Mouse (Mus musculus): ENCODE data around the gene Dnajc2. TPM values are rescaled to one million over a fixed set of nuclear protein-coding genes. Genes with fewer than 3 reads are reported as not detected.

The Dnajc2 gene
- polyA plus RNA-seq, 1 experiment: 47.2 TPM

DNA sequence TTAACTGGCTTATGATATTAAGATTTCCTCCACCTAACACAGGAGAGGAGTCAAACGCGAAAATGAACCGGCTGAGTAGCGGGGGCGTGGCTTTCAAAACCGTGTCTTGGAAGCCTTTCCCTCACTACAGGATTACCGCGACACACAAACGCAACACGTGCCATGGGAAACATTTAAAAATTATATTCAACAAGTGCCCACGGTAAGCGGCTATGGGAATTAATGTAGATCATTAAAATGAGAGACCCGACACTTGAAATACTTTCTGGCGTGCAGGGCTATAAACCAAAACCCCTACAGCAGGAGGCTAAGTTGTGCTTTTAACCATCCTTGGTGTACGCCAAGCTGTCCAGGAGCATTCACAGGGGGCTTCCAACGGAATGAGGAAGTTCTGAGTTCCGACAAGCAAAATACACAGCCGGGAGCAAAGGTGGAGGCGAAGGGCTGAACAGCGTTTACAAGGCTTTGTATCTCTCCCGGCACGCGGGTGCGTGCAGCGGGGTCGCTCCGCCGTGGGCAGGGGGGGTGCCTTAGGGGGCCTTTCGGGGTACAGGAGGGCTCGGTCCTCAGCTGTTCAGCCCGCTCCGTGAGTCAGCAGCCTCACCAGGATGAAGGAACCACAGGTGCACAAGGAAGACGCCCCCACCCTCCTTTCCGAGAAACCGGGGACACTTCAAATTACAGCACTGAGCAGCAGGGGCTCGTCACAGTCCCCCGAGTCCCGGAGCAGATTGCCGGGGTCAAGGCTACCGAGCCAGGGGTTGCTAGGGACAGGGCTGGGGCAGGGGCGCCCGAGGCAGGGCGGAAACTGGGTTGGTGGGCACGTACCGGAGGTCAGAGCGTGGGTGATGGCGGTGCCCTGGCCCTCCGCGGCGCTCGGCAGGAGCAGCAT is 644 bp downstream of the Dnajc2 start:
- Histone ChIP-seq H3K4me3 (replicated peaks; ENCODE audit: control insufficient read depth, low read depth, low read length) (peak overlapping the region; percentile 91), H3K4me1 (ENCODE audit: control insufficient read depth, insufficient read depth, low read length) (no peaks in the 10 kb centered on the region; the same call in 1 of the 2 replicates), H3K27ac (ENCODE audit: control insufficient read depth, insufficient read depth, low read depth, low read length, poor library complexity) (peak overlapping the region; percentile 59)
- no peak for TF ChIP-seq CTCF (IDR thresholded peaks at IDR 0.05; ENCODE audit: control insufficient read depth, insufficient read depth, low read length)
- no peak for TF ChIP-seq POLR2A (IDR thresholded peaks at IDR 0.05; ENCODE audit: borderline replicate concordance, control insufficient read depth, low read depth, low read length)
- WGBS: under 1% methylated on average over 51 of the region's 51 CpGs

DNA sequence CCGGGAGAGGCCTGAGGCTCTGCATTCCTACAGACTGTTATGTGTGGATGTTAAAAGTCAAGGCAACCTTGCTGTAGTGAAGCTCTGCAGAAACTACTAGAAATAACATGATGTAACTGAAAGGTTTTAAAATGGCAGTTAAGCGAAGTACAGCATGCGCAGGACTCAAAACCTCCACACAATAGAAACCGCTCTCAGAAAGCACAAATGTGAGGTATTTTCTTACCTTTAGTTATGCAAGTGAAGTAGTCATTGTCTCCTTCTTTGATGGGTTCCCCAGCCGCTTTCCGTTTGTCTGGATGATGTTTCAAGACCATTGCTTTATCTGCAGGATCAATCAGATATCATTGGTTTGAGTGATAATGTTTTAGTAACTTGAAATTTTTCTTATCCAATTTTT is 8.6 kb downstream of the Dnajc2 start:
- 88% methylated on average over 6 of the region's 6 CpGs for WGBS
- Histone ChIP-seq H3K4me1 (ENCODE audit: control insufficient read depth, insufficient read depth, low read length) (no peaks in the 10 kb centered on the region), H3K4me3 (replicated peaks; ENCODE audit: control insufficient read depth, low read depth, low read length) (no peak overlapping the region), H3K27ac (ENCODE audit: control insufficient read depth, insufficient read depth, low read depth, low read length, poor library complexity) (no peak overlapping the region)
- no peak for TF ChIP-seq POLR2A (IDR thresholded peaks at IDR 0.05; ENCODE audit: borderline replicate concordance, control insufficient read depth, low read depth, low read length)
- TF ChIP-seq CTCF (IDR thresholded peaks at IDR 0.05; ENCODE audit: control insufficient read depth, insufficient read depth, low read length): no peak

DNA sequence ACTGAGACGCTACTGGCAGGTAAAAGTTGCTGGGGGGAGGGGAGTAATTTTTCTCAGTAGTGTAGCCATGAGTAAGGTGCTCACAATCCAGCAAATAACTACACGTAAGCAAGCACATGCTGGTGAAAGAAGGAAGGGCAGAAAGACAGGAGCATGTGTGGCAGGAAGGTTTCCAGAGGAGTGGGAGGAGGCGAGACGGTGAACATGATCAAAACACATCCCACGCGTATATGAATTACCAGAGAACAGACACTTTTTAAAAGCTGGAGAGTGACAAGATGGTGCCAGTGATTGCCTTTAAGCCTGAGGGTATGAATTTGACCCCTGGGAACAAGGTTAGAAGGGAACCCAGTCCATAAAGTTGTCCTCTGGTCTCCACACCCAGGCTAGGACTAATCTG is 15.2 kb downstream of the Dnajc2 start:
- H3K4me1 ChIP-seq (ENCODE audit: control insufficient read depth, insufficient read depth, low read length): no peaks in the 10 kb centered on the region
- H3K4me3 ChIP-seq (replicated peaks; ENCODE audit: control insufficient read depth, low read depth, low read length): no peak overlapping the region
- no peak overlapping the region for H3K27ac ChIP-seq (ENCODE audit: control insufficient read depth, insufficient read depth, low read depth, low read length, poor library complexity)
- WGBS: 93% methylated on average over 6 of the region's 6 CpGs
- TF ChIP-seq CTCF (IDR thresholded peaks at IDR 0.05; ENCODE audit: control insufficient read depth, insufficient read depth, low read length) (no peak), POLR2A (IDR thresholded peaks at IDR 0.05; ENCODE audit: borderline replicate concordance, control insufficient read depth, low read depth, low read length) (no peak)

DNA sequence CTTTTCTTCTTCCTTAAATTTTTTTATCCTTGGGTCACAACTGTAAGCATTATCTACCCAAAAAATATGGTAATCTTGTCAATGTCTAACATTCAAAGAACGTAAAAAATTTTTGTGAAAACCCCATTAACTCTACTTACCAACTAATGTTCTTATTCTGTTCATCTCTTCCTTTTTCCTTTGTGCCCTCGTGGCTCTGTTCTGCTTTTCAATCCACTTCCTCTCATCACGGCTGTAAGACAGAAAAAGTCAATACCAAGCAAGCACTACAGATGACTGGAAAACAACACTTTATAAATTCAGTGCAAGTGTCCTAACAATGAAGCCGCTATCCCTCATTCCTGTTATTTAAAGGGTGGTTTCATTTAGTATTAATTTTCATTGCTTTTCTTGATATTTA is 16.5 kb downstream of the Dnajc2 start:
- H3K27ac ChIP-seq (ENCODE audit: control insufficient read depth, insufficient read depth, low read depth, low read length, poor library complexity): no peak overlapping the region
- no peak for TF ChIP-seq POLR2A (IDR thresholded peaks at IDR 0.05; ENCODE audit: borderline replicate concordance, control insufficient read depth, low read depth, low read length)
- TF ChIP-seq CTCF (IDR thresholded peaks at IDR 0.05; ENCODE audit: control insufficient read depth, insufficient read depth, low read length): no peak
- H3K4me3 ChIP-seq (replicated peaks; ENCODE audit: control insufficient read depth, low read depth, low read length): no peak overlapping the region
- WGBS: 47% methylated on average over 4 of the region's 4 CpGs
- H3K4me1 ChIP-seq (ENCODE audit: control insufficient read depth, insufficient read depth, low read length): no peaks in the 10 kb centered on the region

DNA sequence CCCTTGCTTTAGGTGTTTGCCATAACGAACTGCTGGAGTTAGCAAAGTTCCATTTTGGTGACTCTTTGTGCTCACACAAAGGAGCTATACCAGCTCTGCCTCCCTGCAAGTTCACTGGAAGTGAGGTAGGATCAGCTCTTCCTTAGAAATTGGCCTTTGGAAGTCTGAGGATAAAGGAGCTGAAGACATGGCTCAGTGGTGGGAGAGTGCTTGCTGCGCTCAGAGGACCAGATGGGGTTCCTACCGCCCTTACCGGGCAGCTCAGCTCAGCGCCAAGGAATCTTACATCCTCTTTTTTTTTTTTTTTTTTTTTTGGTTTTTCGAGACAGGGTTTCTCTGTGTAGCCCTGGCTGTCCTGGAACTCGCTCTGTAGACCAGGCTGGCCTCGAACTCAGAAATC is 39.1 kb downstream of the Dnajc2 start:
- TF ChIP-seq CTCF (IDR thresholded peaks at IDR 0.05; ENCODE audit: control insufficient read depth, insufficient read depth, low read length) (no peak), POLR2A (IDR thresholded peaks at IDR 0.05; ENCODE audit: borderline replicate concordance, control insufficient read depth, low read depth, low read length) (no peak)
- H3K27ac ChIP-seq (ENCODE audit: control insufficient read depth, insufficient read depth, low read depth, low read length, poor library complexity): no peak overlapping the region
- 87% methylated on average over 8 of the region's 8 CpGs for WGBS
- no peak overlapping the region for H3K4me3 ChIP-seq (replicated peaks; ENCODE audit: control insufficient read depth, low read depth, low read length)
- no peaks in the 10 kb centered on the region for H3K4me1 ChIP-seq (ENCODE audit: control insufficient read depth, insufficient read depth, low read length)

DNA sequence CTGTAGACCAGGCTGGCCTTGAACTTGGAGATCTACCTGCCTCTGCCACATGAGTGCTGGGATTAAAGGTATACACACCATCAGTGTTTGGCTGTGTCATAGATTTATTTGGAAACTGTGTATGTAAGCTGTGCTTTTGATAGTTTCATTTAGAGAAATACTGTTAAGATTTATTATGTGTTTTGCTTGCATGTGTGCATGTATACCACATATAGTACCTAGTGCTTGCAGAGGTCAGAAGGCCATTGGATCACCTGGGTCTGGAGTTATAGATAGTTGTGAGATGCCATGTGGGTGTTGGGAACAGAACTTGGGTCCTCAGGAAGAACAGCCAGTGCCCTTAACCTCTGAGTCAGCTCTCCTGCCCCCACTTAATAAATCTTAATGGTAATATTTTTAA is 40.4 kb downstream of the Dnajc2 start:
- TF ChIP-seq CTCF (IDR thresholded peaks at IDR 0.05; ENCODE audit: control insufficient read depth, insufficient read depth, low read length) (no peak), POLR2A (IDR thresholded peaks at IDR 0.05; ENCODE audit: borderline replicate concordance, control insufficient read depth, low read depth, low read length) (no peak)
- Histone ChIP-seq H3K4me3 (replicated peaks; ENCODE audit: control insufficient read depth, low read depth, low read length) (no peak overlapping the region), H3K4me1 (ENCODE audit: control insufficient read depth, insufficient read depth, low read length) (no peaks in the 10 kb centered on the region), H3K27ac (ENCODE audit: control insufficient read depth, insufficient read depth, low read depth, low read length, poor library complexity) (no peak overlapping the region)

DNA sequence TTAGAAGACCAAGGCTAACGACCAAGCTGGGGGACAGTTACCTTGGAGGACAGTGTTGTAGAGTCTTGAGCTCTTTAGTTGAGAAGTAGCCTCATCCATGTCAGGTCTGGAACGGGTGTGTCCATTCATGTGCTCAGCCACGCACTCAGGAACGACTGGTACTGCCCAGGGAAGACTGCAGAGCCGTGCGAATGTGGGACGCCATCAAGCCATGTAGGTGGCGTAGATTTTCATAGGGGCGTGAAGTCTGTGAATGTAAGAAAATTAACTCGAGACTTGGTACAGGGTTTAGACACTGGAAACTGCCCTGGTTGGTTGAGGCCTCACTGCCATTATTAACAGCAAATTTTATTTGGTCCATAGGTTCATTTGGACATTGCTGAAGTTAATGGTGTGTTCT is 41.4 kb downstream of the Dnajc2 start:
- WGBS: 87% methylated on average over 10 of the region's 10 CpGs

DNA sequence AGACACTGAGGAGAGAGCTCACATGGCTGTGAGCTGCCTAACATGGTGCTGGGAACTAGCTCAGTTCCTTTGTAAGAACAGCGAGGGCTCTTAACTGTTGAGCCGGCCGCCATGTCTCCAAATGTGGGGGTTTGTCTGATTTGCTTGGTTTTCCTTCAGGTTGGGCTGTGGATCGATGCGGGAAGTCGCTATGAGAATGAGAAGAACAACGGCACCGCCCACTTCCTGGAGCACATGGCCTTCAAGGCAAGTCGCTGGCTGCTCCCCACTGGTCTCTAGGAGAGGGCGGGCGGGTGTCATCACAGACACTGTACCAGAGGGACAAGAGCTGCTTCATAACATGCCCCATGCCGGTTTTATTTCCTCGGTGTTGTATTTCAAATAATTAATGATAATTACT is 45.2 kb downstream of the Dnajc2 start:
- H3K4me3 ChIP-seq (replicated peaks; ENCODE audit: control insufficient read depth, low read depth, low read length): no peak overlapping the region
- peaks cover 4% of the 10 kb centered on the region; the same call in 1 of the 2 replicates for H3K4me1 ChIP-seq (ENCODE audit: control insufficient read depth, insufficient read depth, low read length)
- TF ChIP-seq POLR2A (IDR thresholded peaks at IDR 0.05; ENCODE audit: borderline replicate concordance, control insufficient read depth, low read depth, low read length) (no peak), CTCF (IDR thresholded peaks at IDR 0.05; ENCODE audit: control insufficient read depth, insufficient read depth, low read length) (no peak)
- WGBS: 83% methylated on average over 13 of the region's 13 CpGs
- H3K27ac ChIP-seq (ENCODE audit: control insufficient read depth, insufficient read depth, low read depth, low read length, poor library complexity): no peak overlapping the region

More for the DNA sequence above, 41.4 kb downstream of the Dnajc2 start:
- H3K4me1 ChIP-seq (ENCODE audit: control insufficient read depth, insufficient read depth, low read length): no peaks in the 10 kb centered on the region
- no peak overlapping the region for H3K4me3 ChIP-seq (replicated peaks; ENCODE audit: control insufficient read depth, low read depth, low read length)
- TF ChIP-seq POLR2A (IDR thresholded peaks at IDR 0.05; ENCODE audit: borderline replicate concordance, control insufficient read depth, low read depth, low read length): no peak
- TF ChIP-seq CTCF (IDR thresholded peaks at IDR 0.05; ENCODE audit: control insufficient read depth, insufficient read depth, low read length): no peak
- H3K27ac ChIP-seq (ENCODE audit: control insufficient read depth, insufficient read depth, low read depth, low read length, poor library complexity): no peak overlapping the region

All from bone marrow, adult 2 months (tissue).